Mouse (Mus musculus): Measurements from ENCODE around the gene Ate1.
"Not testable (repeated sequence)": the region's sequence is repeated elsewhere in the genome, so short reads cannot be mapped to it uniquely, and the experiment has no call there.

Ate1 gene

DNA sequence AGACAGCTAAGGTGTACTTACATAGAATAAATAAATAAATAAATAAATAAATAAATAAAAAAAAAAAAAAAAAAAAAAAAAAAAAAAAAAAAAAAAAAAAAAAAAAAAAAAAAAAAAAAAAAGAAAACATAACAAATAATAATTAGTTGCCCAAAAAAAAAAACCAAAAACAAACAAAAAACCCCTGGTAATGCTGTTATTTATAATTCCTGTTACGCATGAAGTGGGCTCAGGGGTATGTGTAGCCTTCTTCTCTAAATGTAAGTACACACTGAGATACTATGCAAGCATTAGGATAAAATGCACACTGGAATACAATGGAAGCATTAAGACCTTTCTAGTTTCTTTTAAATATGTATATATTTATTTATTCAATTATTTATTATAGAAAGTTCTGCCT is 130.1 kb downstream of the Ate1 start:
- not testable (repeated sequence) for DNase-seq

DNA sequence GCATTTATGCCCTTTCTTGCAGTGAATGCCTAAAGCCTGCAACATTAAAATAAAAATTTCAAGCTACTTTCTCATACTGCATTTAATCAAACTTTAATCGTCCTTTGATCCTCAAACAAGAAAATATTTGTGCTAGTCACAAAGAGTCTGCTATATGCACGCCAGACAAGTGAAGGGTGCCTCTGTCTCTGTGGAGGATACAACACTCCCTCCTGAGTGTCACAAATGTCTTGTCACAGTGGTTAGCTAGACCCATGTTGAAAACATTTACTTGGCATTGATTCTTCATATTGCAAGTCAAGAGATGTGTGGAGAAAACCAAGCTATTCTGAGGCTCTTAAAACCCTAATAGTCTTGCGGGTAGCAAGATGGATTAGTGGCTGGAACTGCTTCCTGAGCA is 133.9 kb downstream of the Ate1 start:
- DNase-seq: no peak

DNA sequence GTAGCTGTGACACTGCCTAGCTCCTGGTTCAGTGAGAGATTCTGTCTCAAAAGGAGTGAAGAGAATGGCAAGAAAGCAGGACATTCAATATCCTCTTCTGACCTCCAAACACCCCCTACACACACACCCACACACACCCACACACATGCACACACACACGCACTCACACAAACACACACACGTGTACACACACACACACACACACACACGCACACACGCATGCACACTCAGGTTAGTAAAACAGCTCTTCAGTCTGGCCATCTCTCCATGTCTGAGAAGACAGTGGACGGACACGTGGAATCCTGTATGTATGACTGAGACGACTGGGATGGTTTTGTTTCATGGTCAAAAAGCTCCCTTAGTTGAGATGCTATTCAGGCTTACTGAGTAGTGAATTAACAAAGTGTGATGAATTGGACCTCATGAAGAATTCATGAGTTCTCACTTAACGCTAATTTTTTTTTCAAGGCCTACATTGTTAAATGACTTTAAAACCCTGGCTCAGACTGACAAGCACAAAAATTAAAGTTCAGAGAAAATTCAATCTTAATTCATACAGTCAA is 134.4 kb downstream of the Ate1 start:
- DNase-seq: no peak

DNA sequence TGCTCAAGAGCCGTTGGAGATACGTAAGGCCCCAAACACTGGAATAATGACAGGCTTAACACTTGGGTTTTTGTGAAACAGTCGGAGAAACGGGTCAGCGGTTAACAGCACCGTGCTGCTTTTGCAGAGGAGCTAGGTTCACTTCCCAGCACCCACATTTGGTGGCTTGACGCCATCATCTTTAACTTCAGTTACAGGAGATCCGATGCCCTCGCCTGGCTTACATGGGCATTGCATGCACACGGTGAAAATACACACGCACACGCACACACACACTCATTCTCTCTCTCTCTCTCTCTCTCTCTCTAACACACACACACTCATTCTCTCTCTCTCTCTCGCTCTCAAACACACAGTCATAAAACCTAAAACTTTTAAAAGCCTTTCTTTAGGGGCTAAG is 138.0 kb downstream of the Ate1 start:
- no peak for DNase-seq

DNA sequence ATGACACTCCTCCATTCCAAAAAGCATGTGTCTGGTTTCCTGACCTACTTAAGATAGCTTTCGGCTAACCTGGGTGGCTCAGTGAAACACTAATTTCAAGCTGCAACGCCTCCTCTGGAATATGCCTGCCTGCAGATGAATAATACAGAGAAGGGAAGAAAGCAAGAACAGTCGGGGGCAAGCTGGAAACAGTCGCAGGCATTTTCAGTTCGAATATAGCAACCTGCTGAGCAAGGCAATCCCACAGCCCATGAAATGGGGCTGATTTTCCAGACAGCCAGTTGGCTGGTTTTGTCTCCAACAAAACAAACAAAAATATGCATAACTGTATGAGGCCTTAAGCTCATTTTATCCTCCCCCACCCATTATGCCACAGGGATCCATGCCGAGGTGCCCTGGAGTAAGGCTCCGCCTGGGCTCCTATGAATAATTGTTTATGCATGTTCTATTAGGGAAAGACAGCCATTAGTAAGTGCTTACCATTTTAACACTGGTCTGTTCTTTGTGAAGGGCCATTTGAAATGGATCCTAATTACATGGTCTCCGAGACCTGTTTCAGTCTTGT is 138.7 kb downstream of the Ate1 start:
- no peak for DNase-seq

DNA sequence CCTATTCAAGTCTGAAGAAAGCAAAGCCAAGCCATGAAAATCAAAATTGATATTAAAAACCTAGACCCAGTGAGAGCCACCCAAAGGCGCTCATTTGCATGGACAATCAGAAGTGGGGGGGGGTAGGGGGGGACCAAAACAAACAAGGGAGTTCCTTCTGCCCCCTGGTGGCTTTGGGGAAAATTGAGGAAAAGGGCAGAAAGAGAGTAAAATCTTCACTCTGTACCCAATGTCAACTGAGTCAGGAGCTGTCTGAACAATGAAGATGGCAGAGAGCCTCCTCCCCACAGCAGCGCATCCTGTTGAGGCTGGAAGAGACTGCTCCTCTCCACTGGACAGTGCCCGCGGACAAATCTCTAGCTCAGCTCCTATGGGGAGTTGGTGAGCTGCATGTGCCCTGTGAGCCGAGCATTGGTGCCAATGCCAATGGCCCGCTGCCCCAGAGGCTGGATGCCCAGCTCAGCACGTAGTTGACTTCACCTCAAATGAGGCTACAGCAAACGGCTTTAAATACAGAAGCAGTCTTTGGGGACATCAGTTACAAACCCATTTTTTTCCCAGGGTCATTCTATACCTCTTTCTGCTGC is 139.3 kb downstream of the Ate1 start:
- DNase-seq: no peak

DNA sequence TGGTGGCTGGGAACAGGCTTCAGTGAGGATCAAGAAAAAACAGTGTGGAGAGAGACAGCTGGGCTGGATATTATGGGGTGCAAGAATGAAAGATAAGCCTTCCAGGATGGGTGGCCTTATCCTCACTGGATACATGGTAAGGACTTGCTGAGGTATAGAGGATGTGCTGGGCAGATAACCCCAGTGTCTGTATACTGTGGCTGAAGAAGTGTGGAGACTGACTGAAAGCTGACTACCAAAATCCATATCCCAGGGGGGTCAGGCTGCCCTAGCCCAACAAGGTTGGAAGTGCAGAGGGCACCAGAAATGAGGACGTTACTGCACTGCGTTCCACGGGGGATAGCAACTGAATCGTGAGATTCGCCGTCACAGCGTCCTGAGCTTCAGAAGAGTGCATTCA is 139.8 kb downstream of the Ate1 start:
- no peak for DNase-seq

DNA sequence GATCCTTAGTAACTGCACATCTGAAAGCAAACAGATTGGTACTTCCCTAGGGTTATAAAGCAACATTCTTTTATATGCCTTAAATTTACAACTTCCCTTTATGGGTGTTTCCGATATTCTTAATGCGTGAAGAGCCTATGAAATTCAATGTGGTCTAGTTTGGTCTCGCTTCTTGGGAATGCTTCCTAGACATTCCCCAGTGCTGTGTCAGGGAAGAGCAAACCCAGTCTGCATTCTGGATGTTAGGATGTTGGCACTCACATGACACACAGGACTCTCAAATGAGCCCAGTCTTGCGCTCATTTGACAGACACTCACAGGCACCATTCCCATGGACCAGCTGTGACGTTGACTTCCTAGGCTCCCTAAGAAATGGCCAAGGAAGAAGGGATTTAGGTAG is 140.3 kb downstream of the Ate1 start:
- DNase-seq: no peak

DNA sequence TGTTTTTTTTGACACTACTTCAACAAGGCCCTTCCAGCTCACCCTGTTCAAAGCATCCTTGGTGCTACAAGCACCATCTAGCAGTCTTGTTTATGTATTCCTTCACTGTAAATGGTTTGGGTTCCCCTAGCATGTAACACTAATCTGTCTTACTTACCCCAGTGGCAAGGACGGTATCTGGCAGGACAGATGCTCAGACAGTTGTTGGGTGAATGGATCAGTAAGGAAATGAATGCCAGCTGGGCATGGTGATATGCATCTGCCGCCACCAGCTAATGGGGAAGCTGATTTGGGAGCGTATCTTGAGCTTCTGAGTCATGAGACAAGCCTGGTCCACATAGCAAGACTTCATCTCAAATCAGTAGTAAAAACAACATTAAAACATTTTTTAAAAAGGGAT is 141.9 kb downstream of the Ate1 start:
- DNase-seq: no peak

DNA sequence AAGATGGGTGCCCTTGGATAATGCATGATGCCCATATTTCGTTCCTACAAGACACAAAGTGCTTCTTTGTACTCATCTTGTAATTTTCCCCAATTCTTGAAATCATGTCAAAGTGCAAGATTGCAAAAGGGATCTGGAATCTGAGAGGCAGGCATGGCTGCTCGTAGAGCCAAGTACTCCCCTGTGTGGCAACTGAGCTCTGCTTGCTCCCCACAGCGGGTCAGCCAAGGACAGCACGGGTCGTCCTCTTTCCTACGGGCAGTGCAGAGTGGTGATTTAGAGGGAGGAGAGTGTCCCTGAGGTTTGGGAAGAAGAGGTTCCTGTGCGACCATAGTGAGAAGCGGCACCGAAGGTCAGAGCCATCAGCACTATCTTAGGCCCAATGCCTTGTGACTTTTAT is 145.9 kb downstream of the Ate1 start:
- no peak for DNase-seq

DNA sequence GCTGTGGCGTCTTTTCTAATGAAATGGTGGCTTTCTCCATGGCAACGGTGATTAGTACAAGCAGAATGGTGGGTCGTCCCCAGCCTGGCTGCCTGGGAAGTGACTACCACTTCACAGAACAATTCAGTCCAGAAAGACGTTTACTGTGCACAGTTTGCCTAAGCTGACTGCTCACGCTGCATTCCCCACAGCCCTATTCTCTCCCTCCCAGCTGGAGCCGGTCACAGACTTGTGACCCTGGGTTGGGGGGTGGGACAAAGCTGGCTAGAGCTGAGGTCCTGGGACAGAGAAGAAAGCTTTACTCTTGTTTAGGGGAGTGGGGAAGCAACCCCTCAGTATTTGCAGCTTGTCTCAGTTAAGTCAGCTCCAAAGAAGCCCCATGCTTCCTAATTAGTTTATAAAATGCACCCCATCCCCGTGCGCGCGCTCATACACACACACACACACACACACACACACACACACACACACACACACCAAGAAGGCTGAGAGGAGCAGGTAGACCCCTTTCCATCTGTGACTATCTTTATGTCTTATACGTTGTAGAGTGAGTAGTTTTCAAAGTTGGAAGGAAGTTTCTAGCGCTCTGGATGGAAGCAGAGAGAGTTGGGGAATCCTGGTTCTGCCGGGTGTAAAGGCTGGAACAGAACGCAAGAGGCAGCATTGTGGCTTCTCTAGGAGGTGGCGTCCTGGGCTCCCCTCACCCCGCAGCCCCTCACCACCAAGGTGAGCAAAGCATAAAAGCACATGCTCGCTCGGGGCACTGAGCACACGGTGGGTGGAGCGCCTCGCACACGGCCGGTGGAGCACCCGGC is 151.1 kb downstream of the Ate1 start:
- no peak for DNase-seq

DNA sequence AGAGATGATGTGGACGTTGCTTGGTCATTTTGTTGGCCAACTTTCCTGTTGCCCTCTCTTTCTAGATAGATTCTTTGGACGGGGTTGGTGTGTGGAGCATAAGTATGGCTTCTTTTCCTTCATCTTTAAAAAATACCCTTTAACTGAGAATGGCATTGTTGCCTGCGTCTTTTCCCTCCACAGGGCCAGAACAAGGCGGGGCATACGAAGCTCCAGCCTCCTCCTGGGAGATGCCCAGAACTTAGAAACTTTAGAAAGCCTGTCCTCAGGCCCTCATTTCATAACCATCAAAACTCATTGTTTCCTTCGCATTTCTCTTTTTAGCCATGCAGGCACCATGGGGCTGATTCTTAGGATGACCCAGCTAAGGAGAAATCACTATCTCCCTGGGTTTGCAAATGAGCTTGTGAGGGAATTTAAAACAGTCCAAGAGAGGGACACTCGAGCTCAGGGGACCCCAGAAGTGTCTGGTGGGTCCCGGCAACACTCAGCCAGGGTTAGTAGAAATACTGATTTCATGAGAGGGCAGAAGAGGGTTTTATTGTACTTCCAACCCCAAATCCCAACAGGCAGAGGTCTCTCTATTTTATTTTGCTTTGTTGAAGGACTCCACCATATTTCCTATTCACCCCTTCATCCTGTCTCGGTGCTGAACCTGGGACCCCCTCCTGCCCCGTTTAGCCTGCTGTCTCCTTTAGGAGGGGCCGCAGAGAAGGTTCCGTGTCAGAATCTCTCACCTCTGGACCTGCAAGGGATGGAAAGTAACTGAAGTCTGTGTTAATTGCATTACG is 151.9 kb downstream of the Ate1 start:
- DNase-seq: no peak

DNA sequence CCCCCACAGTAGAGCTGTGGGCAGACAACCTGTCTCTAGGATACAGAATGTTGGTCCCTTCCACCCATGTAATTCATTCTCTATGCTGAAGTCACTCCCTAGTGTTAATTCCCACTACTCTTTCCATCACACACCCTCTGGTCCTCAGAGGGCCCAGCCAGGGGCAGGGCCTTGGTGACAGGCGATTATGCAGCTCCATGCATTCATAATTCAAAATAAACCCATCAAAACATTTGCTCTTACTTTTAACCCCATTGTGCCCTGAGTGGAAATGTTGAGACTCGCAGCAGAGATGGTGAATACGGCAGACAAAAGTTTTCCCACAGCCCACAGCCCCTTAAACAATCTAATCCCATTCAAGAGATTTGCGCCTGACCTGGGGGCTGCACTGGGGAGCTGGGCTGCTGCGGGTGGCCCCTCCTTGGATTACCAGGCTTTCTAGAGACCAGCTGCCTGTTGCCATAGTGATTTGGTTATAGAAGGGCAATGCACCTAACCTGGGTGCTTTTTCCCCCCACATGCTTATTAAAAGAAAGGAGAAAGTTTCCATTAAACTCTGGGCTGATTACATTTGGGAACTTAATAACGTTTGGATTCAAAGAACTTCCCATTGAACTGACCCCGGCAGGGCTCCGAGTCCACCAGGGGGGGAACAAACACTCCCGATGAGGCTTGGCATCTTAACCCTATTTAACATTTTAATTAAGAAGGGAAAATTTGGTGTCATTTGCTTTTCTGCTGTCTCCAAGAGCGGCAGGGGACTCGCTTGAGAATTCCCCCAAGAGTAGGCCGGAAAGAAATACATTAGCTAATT is 152.7 kb downstream of the Ate1 start:
- DNase-seq: no peak

DNA sequence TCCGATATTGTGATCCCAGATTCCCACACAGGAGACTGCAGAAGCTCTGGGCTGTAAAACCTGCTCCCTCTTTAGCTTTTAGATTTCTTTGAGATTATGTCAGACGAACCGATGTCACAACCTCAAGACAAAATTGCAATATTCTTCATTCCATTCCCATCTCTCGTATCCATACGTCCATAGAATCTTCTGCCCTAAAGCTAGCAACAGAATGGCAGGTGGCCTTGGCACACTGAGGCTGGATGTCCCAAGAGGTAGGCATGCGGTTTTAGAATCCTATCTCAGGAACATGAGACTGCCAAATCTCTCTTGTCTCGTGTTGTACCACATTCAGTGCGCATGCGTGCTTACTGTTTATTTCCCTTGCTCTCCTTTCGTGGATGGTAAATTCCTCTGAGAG is 154.5 kb downstream of the Ate1 start:
- no peak for DNase-seq

Data from kidney, adult 11 months (tissue).